Mouse (Mus musculus): ENCODE measurements around the gene Klhl11.

DNA sequence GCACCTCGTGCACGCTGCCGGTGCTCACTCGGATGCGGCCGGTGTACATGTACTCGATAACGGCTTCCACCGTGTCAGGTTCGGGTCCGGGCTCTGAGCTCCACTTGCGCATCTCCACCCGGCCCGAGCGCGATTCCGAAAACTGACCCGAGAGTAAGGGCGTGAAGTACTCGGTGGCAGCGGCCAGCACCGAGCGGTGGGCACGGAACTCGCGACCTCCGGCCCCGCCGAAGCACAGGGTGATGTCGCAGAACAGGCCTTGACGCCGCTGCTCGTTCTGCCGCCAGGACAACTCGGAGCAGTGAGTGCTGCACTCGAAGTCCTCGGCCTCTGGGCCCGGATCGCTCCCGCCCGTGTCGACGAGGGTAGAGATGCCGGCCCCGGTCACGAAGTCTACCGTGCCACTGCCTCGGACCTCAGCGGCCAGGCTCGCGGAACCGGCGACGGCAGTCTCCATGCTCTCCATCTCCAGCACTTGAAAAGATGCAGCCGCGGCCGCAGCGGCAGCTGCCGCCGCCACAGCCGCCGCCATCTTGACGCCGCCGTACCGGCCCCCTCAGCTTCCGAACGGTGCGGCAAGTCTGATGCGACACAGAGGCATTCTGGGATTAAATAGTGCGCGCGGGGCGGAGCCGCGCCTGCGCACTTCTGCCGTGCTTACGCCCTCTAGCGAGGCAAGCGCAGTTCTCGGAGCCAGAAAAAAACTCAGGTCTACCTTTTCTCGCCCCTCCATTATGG is at the start of gene Klhl11:
- TF ChIP-seq POLR2A (IDR thresholded peaks at IDR 0.05; ENCODE audit: control insufficient read depth in 1 of 2, insufficient read depth in 1 of 2, low read depth in 1 of 2, low read length in 2 of 2, poor library complexity in 1 of 2) (peak; percentile 98 to 99), E2F4 (IDR thresholded peaks at IDR 0.05; ENCODE audit: borderline replicate concordance, low read depth, low read length) (no peak), CTCF (IDR thresholded peaks at IDR 0.05 in 2 of 3, conservative IDR thresholded peaks at IDR 0.05 in 1 of 3; ENCODE audit: control insufficient read depth in 1 of 3, insufficient read depth in 1 of 3, low read depth in 2 of 3, low read length in 3 of 3, poor library complexity in 1 of 3, severe bottlenecking in 1 of 3) (peak; percentile 69 to 92 (median 92)), TAL1 (IDR thresholded peaks at IDR 0.05; ENCODE audit: low read length) (no peak), TCF12 (IDR thresholded peaks at IDR 0.05; ENCODE audit: low read depth, low read length) (peak; percentile 83)
